Mouse (Mus musculus): ENCODE data around the gene Cadm1.

DNA sequence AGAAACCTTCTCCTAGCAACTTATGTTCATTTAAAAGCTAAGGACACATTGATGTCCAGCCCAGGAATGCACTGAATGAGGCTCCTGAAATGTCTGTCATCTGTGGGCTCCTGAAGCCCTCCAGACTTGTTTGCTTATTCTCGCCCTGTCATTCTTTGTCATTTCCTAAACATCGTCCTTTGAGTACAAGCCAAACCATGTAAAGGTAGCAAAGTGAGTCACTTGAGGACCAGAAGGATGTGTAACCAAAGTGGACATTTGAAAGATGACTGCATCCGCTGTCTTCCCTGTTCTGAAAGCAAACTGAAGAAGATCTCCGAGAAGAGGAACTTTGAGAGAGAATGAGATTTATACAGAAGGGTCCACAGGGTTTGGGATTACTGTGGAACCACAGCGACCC lies 157.6 kb downstream of the Cadm1 start:
- TF ChIP-seq CTCF (IDR thresholded peaks at IDR 0.05): no peak
- TF ChIP-seq EP300 (IDR thresholded peaks at IDR 0.05): no peak
